Mouse (Mus musculus) heart, adult 2 months (tissue): ENCODE measurements around the gene Arhgap35. TPM values are rescaled to one million over a fixed set of nuclear protein-coding genes. Genes with fewer than 3 reads are reported as not detected.

Source experiments
- DNase-seq, 2 experiments: peaks; one replicate each; pipeline ENCODE4 v3.0.0; 2021
- H3K27ac ChIP-seq: fragments of 200-600 bp; 2 replicates; pipeline ENCODE4 v1.8.1; 2022
- H3K27me3 ChIP-seq: fragments of 200-500 bp; 2 replicates; pipeline ENCODE4 v1.6.1; 2012; ENCODE audit warnings: mild to moderate bottlenecking, low read length, inconsistent platforms, mixed read lengths; ENCODE audit not compliant: control insufficient read depth, insufficient read depth
- H3K36me3 ChIP-seq: fragments of 200-500 bp; 2 replicates; pipeline ENCODE4 v1.6.1; 2012; ENCODE audit warnings: low read length, inconsistent platforms; ENCODE audit not compliant: control insufficient read depth, insufficient read depth
- H3K4me1 ChIP-seq: fragments of 200-500 bp; 2 replicates; pipeline ENCODE4 v1.6.1; 2011; ENCODE audit warnings: low read length; ENCODE audit not compliant: control insufficient read depth, insufficient read depth
- H3K4me3 ChIP-seq: fragments of 200-600 bp; 2 replicates; pipeline ENCODE4 v1.8.1; 2022
- H3K79me2 ChIP-seq: fragments of 200-500 bp; replicated peaks from 2 replicates; pipeline ENCODE4 v1.6.1; 2012; ENCODE audit warnings: mild to moderate bottlenecking, inconsistent platforms, low read length, moderate library complexity, mixed read lengths; ENCODE audit not compliant: control insufficient read depth, insufficient read depth
- H3K9ac ChIP-seq: fragments of 200-500 bp; 2 replicates; pipeline ENCODE4 v1.6.1; 2012; ENCODE audit warnings: low read depth, mild to moderate bottlenecking, control low read depth, inconsistent platforms, low read length, mixed read lengths
- CTCF ChIP-seq: fragments of 200-600 bp; IDR thresholded peaks from 2 replicates; pipeline ENCODE4 v1.8.1; 2022; ENCODE audit warnings: antibody characterized with exemption, mild to moderate bottlenecking, moderate library complexity
- EP300 ChIP-seq: fragments of 200-500 bp; IDR thresholded peaks from 2 replicates; pipeline ENCODE4 v1.6.1; 2011; ENCODE audit warnings: low read depth, low read length, control low read depth; ENCODE audit not compliant: insufficient read depth
- POLR2A ChIP-seq: fragments of 200-500 bp; IDR thresholded peaks from 2 replicates; pipeline ENCODE4 v1.6.1; 2011; ENCODE audit warnings: mild to moderate bottlenecking, low read depth, low read length, control low read depth; ENCODE audit not compliant: insufficient read depth
- WGBS: fragments of 180-500 bp; shearing (Covaris S2); methylation state at CpG from one replicate; pipeline ENCODE4 v1.1.7; 2018; 5-methylcytosine and 5-hydroxymethylcytosine counted together
- intact Hi-C: fragments of 180-260 bp; cut with DNase I; formaldehyde crosslinking; loops from one replicate; pipeline ENCODE4 v1.15.1; 2025
- polyA plus RNA-seq: library from polyadenylated mRNA; depleted of rRNA; stranded (reverse); fragments of >200 nt; gene quantifications from 2 replicates; pipeline ENCODE4 v1.2.3, GENCODE M21; 2012
- total RNA-seq, 2 experiments: library from RNA; stranded (reverse); gene quantifications; 2 replicates each; pipeline ENCODE4 v1.2.3; 2021

Arhgap35 gene
- total and polyA plus RNA-seq, 3 experiments: 15.6 to 33.8 (median 32.5) TPM

- 16% methylated on average over 2 of the region's 2 CpGs for WGBS
- DNase-seq: no peak
Observed at GRCm38 (mm10) chr7:16599006-16599405, 15.8 kb downstream of the Arhgap35 start.

GRCm38 (mm10) chr7:16591292-16591691 lies 23.5 kb downstream of the Arhgap35 start:
- no peak overlapping the region for H3K27ac ChIP-seq
- H3K79me2 ChIP-seq: peaks cover 5% of the 10 kb centered on the region
- DNase-seq: no peak
- H3K4me1 ChIP-seq: peaks cover 8% of the 10 kb centered on the region
- peaks cover 37% of the 10 kb centered on the region for H3K36me3 ChIP-seq
- intact Hi-C loops: no loop called here
- TF ChIP-seq POLR2A (no peak), CTCF (no peak), EP300 (no peak)
- 41% methylated on average over 1 of the region's 1 CpGs for WGBS
- H3K9ac ChIP-seq: no peak overlapping the region
- H3K27me3 ChIP-seq: no peaks in the 10 kb centered on the region
- no peak overlapping the region for H3K4me3 ChIP-seq

More at GRCm38 (mm10) chr7:16599006-16599405, 15.8 kb downstream of the Arhgap35 start:
- Histone ChIP-seq H3K4me3 (no peak overlapping the region), H3K4me1 (peaks cover 10% of the 10 kb centered on the region), H3K79me2 (peaks cover 13% of the 10 kb centered on the region; the same call in 1 of the 2 replicates), H3K36me3 (peaks cover 26% of the 10 kb centered on the region; the same call in 1 of the 2 replicates), H3K27ac (no peak overlapping the region), H3K9ac (no peak overlapping the region), H3K27me3 (no peaks in the 10 kb centered on the region)
- TF ChIP-seq EP300: no peak
- TF ChIP-seq CTCF: no peak
- no peak for TF ChIP-seq POLR2A
- intact Hi-C loops: no loop called here

- H3K27ac ChIP-seq: peak overlapping the region; percentile 52
- TF ChIP-seq CTCF (no peak), POLR2A (no peak), EP300 (no peak)
- 57% methylated on average over 3 of the region's 3 CpGs for WGBS
- no peaks in the 10 kb centered on the region for H3K27me3 ChIP-seq
- no peak overlapping the region for H3K4me3 ChIP-seq
- DNase-seq: no peak
- H3K4me1 ChIP-seq: peaks cover 18% of the 10 kb centered on the region
- peaks cover 57% of the 10 kb centered on the region for H3K36me3 ChIP-seq
- H3K79me2 ChIP-seq: peaks cover 6% of the 10 kb centered on the region
- intact Hi-C loops: loop anchor here (2.0 kb wide), 1 partner anchor 25 kb away; no protein-coding TSS in a partner anchor
- H3K9ac ChIP-seq: no peak overlapping the region
Observed at GRCm38 (mm10) chr7:16587649-16588048, 27.1 kb downstream of the Arhgap35 start.

GRCm38 (mm10) chr7:16584384-16584783 lies 30.4 kb downstream of the Arhgap35 start:
- peak overlapping the region; percentile 85 for H3K27ac ChIP-seq
- H3K27me3 ChIP-seq: no peaks in the 10 kb centered on the region
- peaks cover 8% of the 10 kb centered on the region for H3K79me2 ChIP-seq
- intact Hi-C loops: no loop called here
- no peak for DNase-seq
- no peak overlapping the region for H3K4me3 ChIP-seq
- peaks cover 32% of the 10 kb centered on the region for H3K4me1 ChIP-seq
- TF ChIP-seq CTCF: no peak
- H3K36me3 ChIP-seq: peaks cover 48% of the 10 kb centered on the region
- no peak overlapping the region for H3K9ac ChIP-seq

- Histone ChIP-seq H3K27ac (peak overlapping the region; percentile 85), H3K79me2 (peaks cover 8% of the 10 kb centered on the region), H3K9ac (no peak overlapping the region), H3K36me3 (peaks cover 42% of the 10 kb centered on the region), H3K4me1 (peaks cover 30% of the 10 kb centered on the region), H3K27me3 (no peaks in the 10 kb centered on the region), H3K4me3 (no peak overlapping the region)
- intact Hi-C loops: no loop called here
- DNase-seq: no peak
- WGBS: 75% methylated on average over 1 of the region's 1 CpGs
- no peak for TF ChIP-seq POLR2A
- TF ChIP-seq EP300: no peak
- no peak for TF ChIP-seq CTCF
Observed at GRCm38 (mm10) chr7:16583775-16584174, 31.0 kb downstream of the Arhgap35 start.

- peak overlapping the region; percentile 85 for H3K27ac ChIP-seq
- intact Hi-C loops: no loop called here
- 19% methylated on average over 3 of the region's 3 CpGs for WGBS
- peaks cover 30% of the 10 kb centered on the region for H3K4me1 ChIP-seq
- H3K9ac ChIP-seq: no peak overlapping the region
- peaks cover 31% of the 10 kb centered on the region for H3K36me3 ChIP-seq
- no peaks in the 10 kb centered on the region for H3K27me3 ChIP-seq
- peaks cover 9% of the 10 kb centered on the region for H3K79me2 ChIP-seq
- no peak for DNase-seq
- no peak for TF ChIP-seq POLR2A
- no peak for TF ChIP-seq EP300
- TF ChIP-seq CTCF: no peak
- no peak overlapping the region for H3K4me3 ChIP-seq
Observed at GRCm38 (mm10) chr7:16582299-16582698, 32.5 kb downstream of the Arhgap35 start.
